Mouse (Mus musculus) kidney, postnatal 0 days (tissue): Measurements from ENCODE around the gene Inpp5a. TPM values are rescaled to one million over a fixed set of nuclear protein-coding genes. Genes with fewer than 3 reads are reported as not detected.

Experiments
- ATAC-seq: fragments of 200-750 bp; cut with Nextera tagmentation; replicated peaks from 2 replicates; pipeline ENCODE4 v1.8.0; 2017; ENCODE audit warnings: low read depth, moderate number of reproducible peaks, moderate TSS enrichment, moderate library complexity; ENCODE audit not compliant: low FRiP score
- DNase-seq: peaks from one replicate; pipeline ENCODE4 v3.0.0-alpha.2; 2016; ENCODE audit warnings: low spot score
- H3K27ac ChIP-seq: fragments of 300-500 bp; sonication (generic); 2 replicates; pipeline ENCODE4 v1.5.1; 2014; ENCODE audit warnings: mild to moderate bottlenecking
- H3K27me3 ChIP-seq: fragments of 300-500 bp; sonication (generic); 2 replicates; pipeline ENCODE4 v1.6.1; 2014; ENCODE audit warnings: low read length, mixed read lengths; ENCODE audit not compliant: insufficient read depth
- H3K36me3 ChIP-seq: fragments of 300-500 bp; sonication (generic); 2 replicates; pipeline ENCODE4 v1.6.1; 2014; ENCODE audit warnings: low read length, mixed read lengths; ENCODE audit not compliant: insufficient read depth
- H3K4me1 ChIP-seq: fragments of 300-500 bp; sonication (generic); replicated peaks from 2 replicates; pipeline ENCODE4 v1.6.1; 2014; ENCODE audit warnings: antibody characterized with exemption, low read length, mixed read lengths; ENCODE audit not compliant: insufficient read depth
- H3K4me2 ChIP-seq: fragments of 300-500 bp; sonication (generic); 2 replicates; pipeline ENCODE4 v1.6.1; 2014; ENCODE audit warnings: mild to moderate bottlenecking, low read length, moderate library complexity, mixed read lengths
- H3K4me3 ChIP-seq: fragments of 300-500 bp; sonication (generic); replicated peaks from 2 replicates; pipeline ENCODE4 v1.5.1; 2014; ENCODE audit warnings: low read depth, low read length
- H3K9ac ChIP-seq: fragments of 300-500 bp; sonication (generic); 2 replicates; pipeline ENCODE4 v1.6.1; 2014; ENCODE audit warnings: low read depth, low read length
- H3K9me3 ChIP-seq: fragments of 300-500 bp; sonication (generic); replicated peaks from 2 replicates; pipeline ENCODE4 v1.6.1; 2016; ENCODE audit warnings: low read length, inconsistent platforms, mixed read lengths
- CTCF ChIP-seq: IDR thresholded peaks from 2 replicates; pipeline ENCODE4 v1.5.1; 2016; ENCODE audit warnings: antibody characterized with exemption, low read depth, mild to moderate bottlenecking, moderate library complexity
- WGBS: fragments of 180-500 bp; shearing (Covaris S2); extraction: QIAGEN DNeasy Blood & Tissue Kit; methylation state at CpG from one replicate; pipeline ENCODE4 v1.1.7; 2014; 5-methylcytosine and 5-hydroxymethylcytosine counted together
- polyA plus RNA-seq: library from polyadenylated mRNA; unstranded; fragments of >200 nt; fragmentation: Nextera tagmentation; extraction: Ambion mirVana; gene quantifications from 2 replicates; pipeline ENCODE4 v1.2.1, GENCODE M21; 2015

Inpp5a gene
- polyA plus RNA-seq, 1 experiment from 2014 or later: 24.3 TPM

GRCm38 (mm10) chr7:139516661-139517016 is 127.7 kb downstream of the Inpp5a start:
- 75% methylated on average over 5 of the region's 5 CpGs for WGBS
- Histone ChIP-seq H3K9ac (no peak overlapping the region), H3K4me1 (peaks cover 8% of the 10 kb centered on the region), H3K27ac (no peak overlapping the region), H3K9me3 (no peaks in the 10 kb centered on the region), H3K4me3 (no peak overlapping the region), H3K27me3 (no peaks in the 10 kb centered on the region), H3K4me2 (no peak overlapping the region), H3K36me3 (peaks cover 3% of the 10 kb centered on the region; the same call in 1 of the 2 replicates)
- ATAC-seq (peak; percentile 61), DNase-seq (no peak)
- TF ChIP-seq CTCF: no peak

GRCm38 (mm10) chr7:139518352-139518751 is 129.4 kb downstream of the Inpp5a start:
- H3K4me3 ChIP-seq: no peak overlapping the region
- no peak for ATAC-seq
- no peak overlapping the region for H3K4me2 ChIP-seq
- no peak overlapping the region for H3K9ac ChIP-seq
- no peaks in the 10 kb centered on the region for H3K27me3 ChIP-seq
- peaks cover 3% of the 10 kb centered on the region; the same call in 1 of the 2 replicates for H3K36me3 ChIP-seq
- peaks cover 8% of the 10 kb centered on the region for H3K4me1 ChIP-seq
- 71% methylated on average over 3 of the region's 3 CpGs for WGBS
- no peak overlapping the region for H3K27ac ChIP-seq
- no peak for DNase-seq
- H3K9me3 ChIP-seq: no peaks in the 10 kb centered on the region
- TF ChIP-seq CTCF: no peak

- no peak overlapping the region for H3K4me2 ChIP-seq
- no peak overlapping the region for H3K27ac ChIP-seq
- ATAC-seq: peak; percentile 14; the same call in 1 of the 2 replicates
- 0 out of 2 replicates have a peak, but pooled peaks cover 3% of the 10 kb centered on the region for H3K4me1 ChIP-seq
- H3K4me3 ChIP-seq: no peak overlapping the region
- no peaks in the 10 kb centered on the region for H3K9me3 ChIP-seq
- H3K27me3 ChIP-seq: no peaks in the 10 kb centered on the region
- TF ChIP-seq CTCF: no peak
- H3K9ac ChIP-seq: no peak overlapping the region
- H3K36me3 ChIP-seq: peaks cover 34% of the 10 kb centered on the region; the same call in 1 of the 2 replicates
- DNase-seq: no peak
- 38% methylated on average over 15 of the region's 15 CpGs for WGBS
Measured at GRCm38 (mm10) chr7:139528309-139529076, 139.6 kb downstream of the Inpp5a start.

- peaks cover 29% of the 10 kb centered on the region; the same call in 1 of the 2 replicates for H3K36me3 ChIP-seq
- H3K9ac ChIP-seq: no peak overlapping the region
- ATAC-seq: no peak
- no peaks in the 10 kb centered on the region for H3K9me3 ChIP-seq
- no peak overlapping the region for H3K4me3 ChIP-seq
- H3K4me2 ChIP-seq: no peak overlapping the region
- H3K27ac ChIP-seq: no peak overlapping the region
- H3K27me3 ChIP-seq: no peaks in the 10 kb centered on the region
- no peak for TF ChIP-seq CTCF
- no peak for DNase-seq
- H3K4me1 ChIP-seq: 0 out of 2 replicates have a peak, but pooled peaks cover 3% of the 10 kb centered on the region
Measured at GRCm38 (mm10) chr7:139529208-139529607, 140.3 kb downstream of the Inpp5a start.

GRCm38 (mm10) chr7:139530591-139531427 is 141.9 kb downstream of the Inpp5a start:
- no peak overlapping the region for H3K9ac ChIP-seq
- DNase-seq: no peak
- H3K36me3 ChIP-seq: peaks cover 35% of the 10 kb centered on the region; the same call in 1 of the 2 replicates
- H3K27me3 ChIP-seq: no peaks in the 10 kb centered on the region
- H3K4me3 ChIP-seq: no peak overlapping the region
- 43% methylated on average over 16 of the region's 16 CpGs for WGBS
- no peaks in the 10 kb centered on the region for H3K9me3 ChIP-seq
- no peak for ATAC-seq
- no peak for TF ChIP-seq CTCF
- H3K27ac ChIP-seq: no peak overlapping the region
- H3K4me2 ChIP-seq: no peak overlapping the region
- 0 out of 2 replicates have a peak, but pooled peaks cover 3% of the 10 kb centered on the region for H3K4me1 ChIP-seq

GRCm38 (mm10) chr7:139531428-139531801 is 142.5 kb downstream of the Inpp5a start:
- Histone ChIP-seq H3K9ac (no peak overlapping the region), H3K4me1 (0 out of 2 replicates have a peak, but pooled peaks cover 3% of the 10 kb centered on the region), H3K4me2 (no peak overlapping the region), H3K27ac (no peak overlapping the region), H3K27me3 (no peaks in the 10 kb centered on the region), H3K9me3 (no peaks in the 10 kb centered on the region), H3K36me3 (0 out of 2 replicates have a peak, but pooled peaks cover 29% of the 10 kb centered on the region), H3K4me3 (no peak overlapping the region)
- no peak; the same call in 1 of the 2 replicates for TF ChIP-seq CTCF
- ATAC-seq: peak; percentile 60
- peak; percentile 36 for DNase-seq
- WGBS: 41% methylated on average over 4 of the region's 4 CpGs
